Mouse (Mus musculus) intestine, embryonic 15.5 days (tissue): ENCODE measurements around the gene Gm20914. TPM values are rescaled to one million over a fixed set of nuclear protein-coding genes. Genes with fewer than 3 reads are reported as not detected.
"Not testable (repeated sequence)": the region's sequence is repeated elsewhere in the genome, so short reads cannot be mapped to it uniquely, and the experiment has no call there.

Experiments
- ATAC-seq: fragments of 200-750 bp; cut with Nextera tagmentation; 2 replicates; pipeline ENCODE4 v1.8.0; 2017; ENCODE audit warnings: moderate TSS enrichment, moderate library complexity
- H3K27ac ChIP-seq: fragments of 300-500 bp; sonication (generic); 2 replicates; pipeline ENCODE4 v1.5.1; 2015; ENCODE audit warnings: mild to moderate bottlenecking, inconsistent platforms
- H3K27me3 ChIP-seq: fragments of 300-500 bp; sonication (generic); replicated peaks from 2 replicates; pipeline ENCODE4 v1.6.1; 2015; ENCODE audit warnings: inconsistent platforms
- H3K36me3 ChIP-seq: fragments of 300-500 bp; sonication (generic); 2 replicates; pipeline ENCODE4 v1.6.1; 2015; ENCODE audit warnings: inconsistent platforms
- H3K4me1 ChIP-seq: fragments of 300-500 bp; sonication (generic); replicated peaks from 2 replicates; pipeline ENCODE4 v1.6.1; 2015; ENCODE audit warnings: inconsistent platforms
- H3K4me2 ChIP-seq: fragments of 300-500 bp; sonication (generic); replicated peaks from 2 replicates; pipeline ENCODE4 v1.6.1; 2015; ENCODE audit warnings: mild to moderate bottlenecking, inconsistent platforms
- H3K4me3 ChIP-seq: fragments of 300-500 bp; sonication (generic); replicated peaks from 2 replicates; pipeline ENCODE4 v1.5.1; 2015; ENCODE audit warnings: inconsistent platforms
- H3K9ac ChIP-seq: fragments of 300-500 bp; sonication (generic); 2 replicates; pipeline ENCODE4 v1.6.1; 2015; ENCODE audit warnings: inconsistent platforms
- H3K9me3 ChIP-seq: fragments of 300-500 bp; sonication (generic); 2 replicates; pipeline ENCODE4 v1.6.1; 2016; ENCODE audit warnings: inconsistent platforms
- WGBS: fragments of 180-500 bp; shearing (Covaris S2); methylation state at CpG from one replicate; pipeline ENCODE4 v1.1.7; 2015; 5-methylcytosine and 5-hydroxymethylcytosine counted together
- polyA plus RNA-seq: library from polyadenylated mRNA; unstranded; fragments of >200 nt; fragmentation: Nextera tagmentation; extraction: Ambion mirVana; gene quantifications from 2 replicates; pipeline ENCODE4 v1.2.1, GENCODE M21; 2015

The Gm20914 gene
- polyA plus RNA-seq: not detected in 2 replicates

DNA sequence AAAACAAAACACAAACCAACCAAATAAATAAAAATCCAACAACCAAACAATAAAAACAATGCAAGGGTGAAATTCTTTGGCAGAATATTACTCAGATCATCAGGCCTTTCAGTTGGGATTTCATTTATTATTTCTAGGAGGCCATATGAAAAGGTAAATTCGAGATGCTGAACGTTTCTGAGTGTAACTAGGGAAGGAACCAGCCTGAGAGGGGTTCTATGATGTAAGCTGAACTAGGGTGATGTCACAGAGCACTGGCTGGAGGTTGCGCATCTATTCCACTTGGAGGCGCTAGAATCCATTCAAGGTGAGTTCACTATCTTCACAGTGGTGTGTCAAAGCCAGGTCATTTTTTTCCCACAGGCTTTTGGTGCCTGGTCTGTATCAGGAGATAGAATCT is at the start of gene Gm20914:
Gene Gm20914 (plus strand): TSS at position 301 of the 400 bp plus-strand sequence.
- not testable (repeated sequence) for H3K27ac ChIP-seq, ATAC-seq, H3K4me1 ChIP-seq, H3K9ac ChIP-seq, H3K4me2 ChIP-seq, H3K36me3 ChIP-seq, H3K9me3 ChIP-seq, H3K4me3 ChIP-seq, H3K27me3 ChIP-seq
- no CpG with 5 or more reads among the region's 4 CpGs for WGBS

Other genes starting within 250 kb of the Gm20914 start
- gene Gm21854, start 69.0 kb upstream of the Gm20914 start, polyA plus RNA-seq: not detected in 2 replicates
- not detected in 2 replicates for gene Gm28171, start 67.4 kb downstream of the Gm20914 start, polyA plus RNA-seq
- gene Gm21778, start 216.5 kb downstream of the Gm20914 start, polyA plus RNA-seq: not detected in 2 replicates